Mouse (Mus musculus): ENCODE measurements around the gene Slc35e4. TPM values are rescaled to one million over a fixed set of nuclear protein-coding genes. Genes with fewer than 3 reads are reported as not detected.
"Not testable (repeated sequence)": the region's sequence is repeated elsewhere in the genome, so short reads cannot be mapped to it uniquely, and the experiment has no call there.

Slc35e4 gene
- 1 to 10 TPM; 1.1 to 1.2 TPM for polyA plus RNA-seq (2017; shearing (Covaris generic))

DNA sequence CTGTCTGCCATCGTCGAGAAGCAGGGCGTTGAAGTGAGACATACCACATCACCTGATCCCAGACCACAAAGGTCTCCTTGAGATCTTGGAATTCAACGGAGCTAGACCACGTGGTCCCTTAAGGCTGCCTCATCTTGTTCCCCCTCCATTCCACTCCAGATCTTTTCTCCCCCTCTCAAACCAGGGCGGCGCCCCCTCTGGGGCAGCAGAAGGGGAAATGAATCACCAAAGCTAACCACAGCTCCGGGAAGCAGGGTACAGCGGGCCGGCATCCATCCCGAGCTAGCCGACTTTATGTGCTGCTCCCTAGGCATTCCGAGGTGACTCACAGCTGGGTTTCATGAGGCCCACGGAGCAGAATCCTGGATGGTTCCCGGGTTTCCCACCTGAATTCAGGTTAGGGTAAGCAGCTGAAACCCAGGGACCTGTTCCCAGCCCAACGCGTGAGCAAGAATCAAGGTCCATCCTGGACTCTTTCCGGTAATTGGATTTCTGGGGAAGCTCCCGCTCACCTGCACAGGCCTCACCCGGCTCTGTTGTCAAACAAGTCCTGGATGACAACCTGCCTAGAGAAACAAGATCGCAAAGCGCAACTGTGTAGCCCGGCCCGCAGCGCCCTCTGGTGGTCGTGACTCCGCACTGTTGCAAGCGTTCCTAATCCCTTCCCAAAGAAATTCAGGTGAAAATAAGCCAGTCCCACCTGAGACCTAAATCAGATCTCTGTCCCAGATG, at the start of gene Slc35e4:
Slc35e4 (minus strand) TSS at position 556 of the 732 bp plus-strand sequence.
- ATAC-seq: peak; percentile 67

- ATAC-seq: peak; percentile 83
These were observed 49.3 kb upstream of the Slc35e4 start, which contains the start of gene Pes1 for GRCm38 (mm10) chr11:3963610-3964415. Gene Pes1 (plus strand): TSS chr11:3963975.

GRCm38 (mm10) chr11:3963155-3963554, 48.7 kb upstream of the Slc35e4 start:
- peak; percentile 11 for ATAC-seq

GRCm38 (mm10) chr11:3961761-3962160, 47.3 kb upstream of the Slc35e4 start:
- ATAC-seq: no peak

- ATAC-seq: no peak
These were observed 46.4 kb upstream of the Slc35e4 start for GRCm38 (mm10) chr11:3960901-3961300.

- ATAC-seq: not testable (repeated sequence)
These were observed 40.9 kb upstream of the Slc35e4 start for GRCm38 (mm10) chr11:3955371-3955770.

GRCm38 (mm10) chr11:3954876-3955275, 40.4 kb upstream of the Slc35e4 start:
- ATAC-seq: not testable (repeated sequence)

- no peak for ATAC-seq
These were observed 31.9 kb upstream of the Slc35e4 start for GRCm38 (mm10) chr11:3946386-3946785.

GRCm38 (mm10) chr11:3941371-3941770, 26.9 kb upstream of the Slc35e4 start:
- ATAC-seq: no peak

- no peak for ATAC-seq
These were observed 22.9 kb upstream of the Slc35e4 start for GRCm38 (mm10) chr11:3937321-3937874.

GRCm38 (mm10) chr11:3936318-3936717, 21.9 kb upstream of the Slc35e4 start:
- ATAC-seq: no peak

GRCm38 (mm10) chr11:3935135-3935534, 20.7 kb upstream of the Slc35e4 start:
- ATAC-seq: no peak

- ATAC-seq: no peak
These were observed 19.4 kb upstream of the Slc35e4 start for GRCm38 (mm10) chr11:3933756-3934285.

- peak; percentile 90 for ATAC-seq
These were observed 17.2 kb upstream of the Slc35e4 start, which contains the start of gene Tcn2 for GRCm38 (mm10) chr11:3931511-3932211. Gene Tcn2 (minus strand): TSS chr11:3932159.

DNA sequence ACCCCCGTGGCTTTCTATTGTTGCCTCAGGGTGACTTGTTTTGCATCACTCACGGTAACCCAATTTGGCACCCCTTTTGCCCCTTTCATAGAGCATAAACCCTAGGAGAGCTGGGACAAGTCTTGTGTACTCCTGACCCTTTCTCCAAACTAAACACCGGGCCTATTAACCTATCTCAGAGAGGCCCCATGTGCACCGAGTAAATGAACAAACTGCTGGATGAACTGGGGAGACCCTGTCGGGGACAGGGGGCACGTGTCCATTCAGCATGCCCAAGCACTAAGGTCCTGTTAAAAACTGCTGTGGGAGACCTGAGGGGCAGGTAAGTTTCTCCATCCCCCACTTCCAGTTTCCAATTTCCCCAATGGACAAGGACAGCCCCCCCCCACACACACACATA, 16.5 kb upstream of the Slc35e4 start:
- ATAC-seq: no peak

- no peak for ATAC-seq
These were observed 15.6 kb upstream of the Slc35e4 start for GRCm38 (mm10) chr11:3930019-3930418.

DNA sequence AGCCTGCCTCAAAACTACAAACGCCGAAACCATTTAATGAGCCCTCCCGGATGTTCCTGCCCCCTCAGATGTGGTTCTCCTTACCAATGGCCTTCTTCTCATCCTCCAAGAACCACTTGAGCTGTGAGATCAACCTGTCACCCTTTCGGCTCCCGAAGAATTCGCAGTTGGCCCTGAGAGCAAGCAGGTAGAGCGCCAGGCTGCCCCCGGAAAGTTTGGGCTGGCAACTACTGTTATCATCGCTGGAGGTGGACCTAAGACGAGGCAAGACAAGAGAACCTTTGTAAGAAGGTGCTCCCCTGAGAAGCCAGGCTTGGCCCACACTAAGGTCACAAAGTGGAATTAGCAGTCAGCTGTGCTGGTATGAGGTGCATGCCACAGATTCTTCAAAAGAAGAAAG, 11.5 kb upstream of the Slc35e4 start:
- no peak for ATAC-seq

DNA sequence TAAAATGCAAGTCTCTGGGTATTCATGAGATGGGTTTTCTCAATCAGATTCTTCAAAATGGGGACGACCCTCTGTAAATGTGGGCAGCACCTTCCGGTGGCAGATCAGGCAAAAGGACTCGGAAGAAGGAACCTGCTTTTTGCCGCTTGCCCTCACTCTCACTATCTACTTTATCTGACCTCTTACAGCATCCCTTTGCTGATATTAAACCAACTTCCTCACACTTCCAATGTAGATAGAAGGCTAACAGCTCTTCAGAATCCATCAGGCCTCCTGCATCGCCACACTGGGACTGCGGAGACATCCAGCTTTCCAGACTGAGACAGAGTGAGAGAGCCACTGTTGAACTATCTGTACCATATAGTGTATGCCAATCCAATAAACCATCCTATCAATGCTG, 8.3 kb upstream of the Slc35e4 start:
- no peak for ATAC-seq

- ATAC-seq: no peak
These were observed 7.7 kb upstream of the Slc35e4 start for GRCm38 (mm10) chr11:3922115-3922514.

- ATAC-seq: no peak
These were observed 6.9 kb upstream of the Slc35e4 start for GRCm38 (mm10) chr11:3921281-3921850.

DNA sequence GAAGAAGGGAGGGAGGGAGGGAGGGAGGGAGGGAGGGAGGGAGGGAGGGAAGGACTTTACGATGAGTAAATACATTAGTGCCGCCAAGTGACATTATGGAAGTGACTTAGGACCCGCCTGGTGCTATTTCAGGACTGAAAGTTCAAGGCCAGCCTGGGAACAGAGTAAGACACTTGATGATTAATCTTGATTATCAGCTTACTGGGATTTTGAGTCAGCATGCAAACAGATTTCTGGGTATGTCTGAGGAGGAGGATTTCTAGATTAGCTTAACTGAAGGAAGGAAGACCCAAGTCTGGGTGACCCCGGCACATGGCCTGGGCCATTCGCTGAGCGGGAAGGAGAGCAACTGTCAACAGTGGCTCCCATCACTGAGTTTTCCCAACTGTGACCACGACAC, 6.0 kb upstream of the Slc35e4 start:
- ATAC-seq: no peak

- no peak for ATAC-seq
These were observed 4.3 kb upstream of the Slc35e4 start for GRCm38 (mm10) chr11:3918738-3919137.

All from activated CD4-positive, CD25-positive, alpha-beta regulatory T cell, adult 4 months (primary cell).